Mouse (Mus musculus): ENCODE measurements around the gene Cyp4f16. TPM values are rescaled to one million over a fixed set of nuclear protein-coding genes. Genes with fewer than 3 reads are reported as not detected.
"Not testable (repeated sequence)": the region's sequence is repeated elsewhere in the genome, so short reads cannot be mapped to it uniquely, and the experiment has no call there.

Gene Cyp4f16
- polyA plus RNA-seq (2017; shearing (Covaris generic)): 10 to 100 TPM; 10.0 to 18.3 (median 17.0) TPM

DNA sequence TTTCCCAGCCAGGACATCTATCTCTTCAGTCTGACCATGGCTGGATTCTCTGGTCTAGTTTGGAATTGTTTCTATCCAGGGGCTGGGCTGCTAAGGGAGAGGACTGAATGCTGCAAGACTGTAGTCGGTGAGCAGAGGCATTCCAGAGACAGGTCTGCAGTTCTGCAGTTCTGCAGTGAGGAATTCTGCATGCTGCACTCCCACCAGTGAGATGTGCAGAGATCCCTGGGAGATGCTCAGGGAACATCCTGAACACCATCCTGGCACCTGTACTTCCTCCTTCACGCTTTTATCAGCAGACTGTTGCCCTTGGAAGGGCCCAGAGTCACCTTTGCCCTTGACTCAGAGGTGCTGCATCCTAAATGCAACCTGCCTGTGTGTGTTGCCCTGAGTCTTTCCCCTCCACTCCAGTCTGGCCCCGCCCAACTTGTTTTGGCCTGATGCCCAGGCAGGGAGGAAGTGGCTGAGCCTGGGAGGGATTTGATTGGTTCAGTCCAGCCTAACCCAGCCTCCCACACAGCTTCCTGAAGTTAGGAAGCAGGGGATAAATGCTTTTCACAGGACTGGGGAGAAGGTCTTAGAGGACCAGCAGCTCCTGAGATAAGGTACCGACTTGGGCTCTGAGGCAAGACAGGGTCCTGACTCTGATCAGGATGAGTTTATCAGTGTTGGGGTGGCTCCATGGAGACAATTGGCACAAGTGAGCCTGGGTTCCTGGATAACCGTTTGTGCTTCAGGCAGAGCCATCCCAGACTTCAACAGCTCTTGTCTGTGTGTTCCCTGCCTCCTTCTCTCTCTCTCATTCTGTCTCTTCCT lies at the start of gene Cyp4f16:
Gene Cyp4f16, plus strand, starts transcription at position 508 of the 816 bp plus-strand sequence.
- peak; percentile 91 for ATAC-seq

- peak; percentile 58 for ATAC-seq
Measured at GRCm38 (mm10) chr17:32492349-32492980, 43.9 kb upstream of the Cyp4f16 start.

DNA sequence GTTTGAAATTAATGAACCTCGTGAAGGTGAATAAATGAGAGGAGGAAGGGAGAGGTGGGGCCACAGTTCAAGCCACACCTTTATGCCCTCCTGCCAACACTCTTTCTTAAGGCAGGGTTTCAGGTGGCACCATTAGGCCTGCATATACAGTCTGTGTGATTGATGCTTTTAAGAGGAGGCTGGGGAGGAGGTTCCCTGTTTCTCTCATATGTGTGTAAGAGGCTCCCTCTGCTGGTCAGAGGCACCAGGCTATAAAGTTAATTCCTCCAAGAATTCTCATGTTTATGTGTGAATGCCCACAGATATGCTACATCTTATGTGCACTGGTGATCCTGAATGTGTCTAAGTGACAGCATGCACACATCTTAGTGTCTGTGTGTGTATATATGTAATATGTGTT lies 41.8 kb upstream of the Cyp4f16 start:
- ATAC-seq: peak; percentile 73

DNA sequence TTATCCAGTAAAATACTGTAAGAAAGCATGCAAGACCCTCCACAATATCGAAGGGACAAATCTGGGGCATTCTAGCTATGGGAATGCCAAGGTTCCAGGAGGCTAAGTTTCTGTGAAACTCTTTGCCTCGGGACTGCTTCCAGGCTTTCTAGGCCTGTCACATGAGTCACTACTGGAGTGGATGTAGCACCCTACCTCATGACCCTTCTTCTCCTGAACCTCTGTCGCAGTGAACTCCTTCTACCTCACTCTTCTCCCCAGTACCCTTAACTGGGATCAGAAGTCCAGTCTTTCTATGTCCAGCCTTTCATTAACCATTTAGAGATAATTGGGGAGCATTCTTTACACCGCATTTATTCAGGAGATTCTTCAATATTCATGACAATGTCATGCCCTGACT lies 35.8 kb upstream of the Cyp4f16 start:
- ATAC-seq: not testable (repeated sequence)

GRCm38 (mm10) chr17:32501051-32501450 lies 35.3 kb upstream of the Cyp4f16 start:
- no peak for ATAC-seq

DNA sequence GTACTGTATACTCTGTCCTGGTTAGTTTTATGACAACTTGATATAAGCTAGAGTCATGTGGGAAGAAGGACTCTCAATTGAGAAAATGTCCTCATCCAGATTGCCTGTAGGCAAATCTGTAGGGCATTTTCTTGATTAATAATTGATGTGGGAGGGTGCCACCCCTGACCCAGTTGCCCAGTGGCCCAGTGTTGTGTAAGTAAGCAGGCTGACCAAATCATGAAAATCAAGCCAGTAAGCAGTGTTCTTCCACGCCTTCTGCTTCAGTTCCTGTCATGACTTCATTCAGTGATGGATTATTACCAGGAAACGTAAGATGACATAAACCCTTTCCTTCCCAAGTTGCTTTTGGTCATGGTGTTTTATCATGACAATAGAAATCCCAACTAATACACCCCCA lies 33.2 kb upstream of the Cyp4f16 start:
- ATAC-seq: no peak

- ATAC-seq: no peak
Measured at GRCm38 (mm10) chr17:32505851-32506728, 30.3 kb upstream of the Cyp4f16 start, which contains the start of gene Cyp4f17. TSS of gene Cyp4f17 (plus strand) at chr17:32506050.

DNA sequence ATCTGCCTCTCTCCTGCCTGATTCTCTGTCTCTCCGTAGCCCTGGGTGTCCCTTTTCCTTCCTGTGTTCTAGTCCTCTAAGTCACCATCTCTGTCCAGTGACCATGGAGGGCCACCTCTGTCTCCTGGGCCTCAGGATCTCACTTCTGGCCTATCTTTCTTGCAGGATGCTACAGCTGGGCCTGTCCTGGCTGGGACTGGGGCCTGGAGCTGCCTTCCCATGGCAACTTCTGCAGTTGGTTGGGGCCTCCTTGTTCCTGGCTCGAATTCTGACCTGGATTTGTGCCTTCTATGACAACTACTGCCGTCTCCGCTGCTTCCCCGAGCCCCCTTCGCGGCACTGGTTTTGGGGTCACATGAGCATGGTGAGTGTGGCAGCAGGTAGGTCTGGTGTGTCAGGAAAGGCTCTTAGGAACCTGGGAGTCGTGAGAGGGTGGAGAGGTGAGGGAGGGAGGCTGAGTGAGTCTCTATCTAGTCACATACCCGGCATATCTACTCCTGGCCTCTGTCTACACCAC lies 29.6 kb upstream of the Cyp4f16 start:
- ATAC-seq: no peak

- no peak for ATAC-seq
Measured at GRCm38 (mm10) chr17:32516126-32516525, 20.2 kb upstream of the Cyp4f16 start.

DNA sequence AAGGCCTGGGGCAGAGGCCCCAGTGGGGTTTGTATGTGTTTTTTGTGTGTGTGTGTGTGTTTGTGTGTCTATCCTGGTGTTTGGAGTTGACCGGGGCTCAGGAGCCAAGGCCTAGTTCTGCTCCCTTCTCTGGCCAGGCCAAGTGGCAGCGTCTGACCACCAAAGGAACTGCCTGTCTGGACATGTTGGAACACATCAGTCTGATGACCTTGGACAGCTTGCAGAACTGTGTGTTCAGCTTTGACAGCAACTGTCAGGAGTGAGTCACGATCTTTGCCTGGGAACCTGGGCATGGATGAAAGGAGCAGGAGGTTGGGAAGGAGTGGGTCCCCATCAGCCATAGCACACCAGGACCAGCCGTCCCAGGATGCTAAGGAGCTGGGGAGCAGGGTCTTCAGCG lies 14.4 kb upstream of the Cyp4f16 start:
- ATAC-seq: no peak

DNA sequence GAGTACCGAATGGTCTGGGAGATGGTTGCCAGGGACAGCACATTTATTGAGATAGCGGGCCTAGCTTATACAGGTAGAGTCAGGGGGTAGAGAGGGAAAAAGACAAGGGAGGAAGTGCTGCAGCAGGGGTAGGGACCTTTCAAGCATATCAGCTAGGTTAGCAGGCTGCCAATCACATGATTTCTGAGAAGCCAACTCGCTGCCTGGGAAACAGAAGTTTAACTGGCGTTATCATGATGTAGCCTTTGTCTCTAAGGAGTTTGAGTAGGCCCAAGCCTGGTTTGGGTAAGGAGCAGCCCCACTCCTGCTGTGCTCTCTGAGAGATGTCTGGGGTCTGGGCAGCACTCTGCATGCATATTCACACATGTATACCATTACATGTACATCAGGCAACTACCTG lies 14.0 kb upstream of the Cyp4f16 start:
- no peak for ATAC-seq

DNA sequence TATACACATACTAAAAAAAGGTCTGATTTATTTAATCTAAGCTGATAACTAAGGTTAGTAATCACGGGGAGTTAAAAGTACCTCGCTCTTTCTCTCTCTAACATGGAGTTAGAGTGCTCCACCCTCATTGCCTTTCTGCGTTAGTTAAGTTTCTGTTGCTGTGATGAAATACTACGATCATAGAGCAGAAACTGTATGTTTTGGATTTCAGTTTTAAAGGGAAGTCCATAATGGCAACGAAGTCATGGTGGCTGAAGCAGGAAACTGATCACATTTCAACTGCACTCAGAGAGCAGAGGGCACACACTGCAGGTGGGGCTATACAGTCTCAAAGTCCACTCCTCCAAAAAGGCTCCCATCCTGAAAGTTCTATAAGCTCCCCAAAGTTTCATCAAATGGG lies 13.5 kb upstream of the Cyp4f16 start:
- no peak for ATAC-seq

GRCm38 (mm10) chr17:32523895-32524294 lies 12.5 kb upstream of the Cyp4f16 start:
- peak; percentile 89 for ATAC-seq

DNA sequence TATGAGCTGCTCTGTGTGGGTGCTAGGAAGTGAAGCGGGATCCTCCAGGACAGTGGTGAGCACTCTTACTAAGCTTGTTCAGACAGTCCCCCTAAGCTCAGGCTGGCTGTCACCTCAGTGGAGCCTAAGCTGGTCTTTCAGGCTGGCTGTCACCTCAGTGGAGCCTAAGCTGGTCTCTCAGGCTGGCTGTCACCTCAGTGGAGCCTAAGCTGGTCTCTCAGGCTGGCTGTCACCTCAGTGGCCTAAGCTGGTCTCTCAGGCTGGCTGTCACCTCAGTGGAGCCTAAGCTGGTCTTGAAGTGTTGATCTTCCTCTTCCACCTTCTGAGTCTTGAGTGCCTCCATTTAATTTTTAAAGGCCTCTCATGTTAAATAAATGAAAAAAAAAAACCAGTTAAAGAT lies 10.0 kb upstream of the Cyp4f16 start:
- ATAC-seq: not testable (repeated sequence)

- ATAC-seq: no peak
Measured at GRCm38 (mm10) chr17:32527748-32528147, 8.6 kb upstream of the Cyp4f16 start.

- ATAC-seq: peak; percentile 72
Measured at GRCm38 (mm10) chr17:32528408-32529337, 7.7 kb upstream of the Cyp4f16 start.

- not testable (repeated sequence) for ATAC-seq
Measured at GRCm38 (mm10) chr17:32532356-32532755, 4.0 kb upstream of the Cyp4f16 start.

DNA sequence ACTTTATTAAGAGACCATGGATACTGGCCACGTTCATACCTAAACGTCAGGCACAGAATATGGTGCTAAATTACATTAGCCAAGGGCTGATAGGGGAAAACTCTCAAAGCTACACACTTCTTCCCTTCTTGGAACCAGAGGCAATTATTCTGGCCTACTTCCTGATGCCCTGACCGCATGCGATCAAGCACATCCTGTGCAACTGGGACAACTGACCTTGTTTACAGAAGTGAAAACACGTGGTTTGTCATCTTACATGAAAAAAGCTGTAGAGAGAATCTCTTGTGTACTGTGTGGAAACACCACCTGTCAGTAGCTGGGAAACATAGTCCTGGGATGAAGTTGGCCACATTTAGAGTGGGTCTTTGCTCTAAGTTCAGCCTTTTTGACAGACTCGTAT lies 2.3 kb upstream of the Cyp4f16 start:
- no peak for ATAC-seq

GRCm38 (mm10) chr17:32536867-32537250 lies 501 bp downstream of the Cyp4f16 start:
- ATAC-seq: no peak

DNA sequence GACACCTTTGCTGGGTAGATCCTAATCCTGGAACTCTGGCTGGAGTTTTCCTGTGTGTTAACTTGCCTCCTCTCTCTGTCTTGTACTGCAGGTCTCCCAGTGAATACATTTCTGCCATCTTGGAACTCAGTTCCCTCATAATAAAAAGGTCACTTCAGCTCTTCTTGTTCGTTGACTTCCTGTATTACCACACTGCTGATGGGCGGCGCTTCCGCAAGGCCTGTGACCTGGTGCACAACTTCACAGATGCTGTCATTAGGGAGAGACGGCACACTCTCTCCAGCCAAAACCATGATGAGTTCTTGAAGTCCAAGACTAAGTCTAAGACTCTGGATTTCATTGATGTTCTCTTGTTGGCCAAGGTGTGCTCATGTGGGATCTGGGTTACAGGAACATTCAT lies 8.4 kb downstream of the Cyp4f16 start:
- not testable (repeated sequence) for ATAC-seq

DNA sequence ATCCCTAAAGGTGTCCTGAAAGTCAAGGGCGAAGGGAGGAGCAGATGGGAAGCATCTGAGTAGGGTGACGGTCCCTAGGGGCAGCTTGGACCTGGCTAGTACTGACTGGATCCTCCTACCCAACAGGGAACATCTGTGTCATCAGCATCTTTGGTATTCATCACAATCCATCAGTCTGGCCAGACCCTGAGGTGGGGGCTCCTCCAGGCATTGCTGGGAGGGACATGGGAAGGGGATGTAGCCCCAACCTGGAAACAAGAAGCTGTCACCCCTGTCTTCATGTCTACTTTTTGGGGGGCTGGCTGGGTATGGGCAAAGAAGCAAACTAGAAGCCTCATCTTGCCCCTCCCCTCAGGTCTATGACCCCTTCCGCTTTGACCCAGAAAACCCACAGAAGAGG lies 14.0 kb downstream of the Cyp4f16 start:
- ATAC-seq: not testable (repeated sequence)

Data from inflammation-experienced regulatory T-cells, adult 6 months (primary cell).